Mouse (Mus musculus): Measurements from ENCODE around the gene Pdk4. TPM values are rescaled to one million over a fixed set of nuclear protein-coding genes. Genes with fewer than 3 reads are reported as not detected.
A peak's percentile ranks its signal among the peaks of the same experiment; 100 is the strongest.

Pdk4 gene
- polyA plus RNA-seq, 1 experiment from 2014 or later, result 1.6 TPM

DNA sequence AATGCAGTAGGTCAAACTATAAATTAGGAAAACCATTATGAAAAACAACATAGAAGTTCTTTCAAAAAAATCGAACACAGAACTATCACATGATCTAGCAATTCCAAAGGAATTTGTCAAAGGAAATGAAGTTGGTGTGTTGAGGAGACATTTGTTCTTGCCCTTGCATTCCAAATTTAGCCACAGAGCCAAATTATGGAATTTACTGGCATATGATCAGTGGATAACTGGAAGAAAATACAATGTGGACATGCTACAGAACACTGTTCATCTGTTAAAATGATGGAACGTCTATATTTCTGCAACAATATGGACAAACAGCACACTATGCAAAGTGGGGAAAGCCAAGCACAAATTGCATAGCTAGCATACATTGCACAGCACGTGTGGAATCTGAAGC, 40.3 kb downstream of the Pdk4 start:
- H3K27me3 ChIP-seq (ENCODE audit: control insufficient read depth, insufficient read depth, low read depth, low read length), result no peaks in the 10 kb centered on the region
- no peak for ATAC-seq
- H3K36me3 ChIP-seq (ENCODE audit: control insufficient read depth, insufficient read depth, low read length), result no peaks in the 10 kb centered on the region
- H3K9me3 ChIP-seq (replicated peaks; ENCODE audit: control insufficient read depth, low read length, poor library complexity, severe bottlenecking), result no peaks in the 10 kb centered on the region
- no peak overlapping the region for H3K4me3 ChIP-seq (ENCODE audit: low read depth, low read length)
- H3K9ac ChIP-seq (ENCODE audit: low read depth, low read length), result no peak overlapping the region
- no peak overlapping the region for H3K4me2 ChIP-seq (ENCODE audit: low read length)
- H3K27ac ChIP-seq (ENCODE audit: low read length), result no peak overlapping the region
- WGBS, result 82% methylated on average over 3 of the region's 3 CpGs
- H3K4me1 ChIP-seq (ENCODE audit: control insufficient read depth, insufficient read depth, low read length), result no peaks in the 10 kb centered on the region

GRCm38 (mm10) chr6:5449878-5450277, 46.2 kb downstream of the Pdk4 start:
- ATAC-seq, result no peak
- no peaks in the 10 kb centered on the region for H3K4me1 ChIP-seq (ENCODE audit: control insufficient read depth, insufficient read depth, low read length)
- no peak overlapping the region for H3K27ac ChIP-seq (ENCODE audit: low read length)
- WGBS, result 96% methylated on average over 5 of the region's 5 CpGs
- H3K9ac ChIP-seq (ENCODE audit: low read depth, low read length), result no peak overlapping the region
- H3K4me3 ChIP-seq (ENCODE audit: low read depth, low read length), result no peak overlapping the region
- no peak overlapping the region for H3K4me2 ChIP-seq (ENCODE audit: low read length)
- no peaks in the 10 kb centered on the region for H3K36me3 ChIP-seq (ENCODE audit: control insufficient read depth, insufficient read depth, low read length)
- no peaks in the 10 kb centered on the region for H3K9me3 ChIP-seq (replicated peaks; ENCODE audit: control insufficient read depth, low read length, poor library complexity, severe bottlenecking)
- no peaks in the 10 kb centered on the region for H3K27me3 ChIP-seq (ENCODE audit: control insufficient read depth, insufficient read depth, low read depth, low read length)

DNA sequence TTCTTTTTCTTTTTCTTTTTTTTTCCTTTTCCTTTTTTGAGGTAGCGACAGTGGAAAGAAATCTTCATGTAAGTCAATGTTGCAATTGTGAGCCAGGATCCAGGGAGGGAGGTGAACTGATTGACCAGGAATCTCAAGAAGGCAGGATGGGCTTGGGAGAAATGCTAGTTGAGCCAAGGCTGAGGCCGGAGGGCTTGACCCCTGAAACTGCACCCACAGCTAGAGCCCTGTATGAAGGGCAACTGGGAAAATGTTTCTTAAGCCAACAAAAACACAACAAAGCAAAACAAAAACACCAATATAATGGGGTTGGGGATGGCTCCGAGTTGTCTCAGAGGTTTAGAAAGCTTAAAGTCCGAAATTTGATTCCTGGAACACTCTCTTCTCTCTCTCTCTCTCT, 47.7 kb downstream of the Pdk4 start:
- Histone ChIP-seq H3K4me2 (ENCODE audit: low read length) (no peak overlapping the region), H3K9ac (ENCODE audit: low read depth, low read length) (no peak overlapping the region), H3K9me3 (replicated peaks; ENCODE audit: control insufficient read depth, low read length, poor library complexity, severe bottlenecking) (no peaks in the 10 kb centered on the region), H3K4me3 (ENCODE audit: low read depth, low read length) (no peak overlapping the region), H3K4me1 (ENCODE audit: control insufficient read depth, insufficient read depth, low read length) (no peaks in the 10 kb centered on the region), H3K27me3 (ENCODE audit: control insufficient read depth, insufficient read depth, low read depth, low read length) (no peaks in the 10 kb centered on the region), H3K36me3 (ENCODE audit: control insufficient read depth, insufficient read depth, low read length) (no peaks in the 10 kb centered on the region), H3K27ac (ENCODE audit: low read length) (no peak overlapping the region)
- no peak for ATAC-seq
- 42% methylated on average over 4 of the region's 4 CpGs for WGBS

DNA sequence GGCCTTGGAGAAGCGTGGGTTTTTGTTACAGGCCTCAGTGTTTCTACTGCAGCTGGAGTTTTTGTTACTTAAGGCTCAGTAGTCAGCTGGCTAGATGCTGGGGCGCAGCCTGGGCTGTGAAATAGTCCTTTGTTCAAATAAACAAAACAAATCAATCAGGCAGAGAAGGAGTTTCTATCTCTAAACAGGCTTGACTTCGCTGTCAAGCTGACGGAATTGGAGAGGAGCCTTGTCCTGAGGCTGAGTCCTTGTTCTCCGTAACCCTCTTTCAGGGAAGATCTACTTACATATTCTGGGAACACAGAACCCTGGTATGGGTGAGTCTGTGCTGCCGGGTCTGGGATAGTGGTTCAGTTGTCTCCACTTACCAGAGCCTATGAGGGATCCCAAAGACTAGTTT, 48.6 kb downstream of the Pdk4 start:
- Histone ChIP-seq H3K4me3 (ENCODE audit: low read depth, low read length) (no peak overlapping the region), H3K9me3 (replicated peaks; ENCODE audit: control insufficient read depth, low read length, poor library complexity, severe bottlenecking) (no peaks in the 10 kb centered on the region), H3K9ac (ENCODE audit: low read depth, low read length) (no peak overlapping the region), H3K27ac (ENCODE audit: low read length) (no peak overlapping the region), H3K4me2 (ENCODE audit: low read length) (no peak overlapping the region), H3K27me3 (ENCODE audit: control insufficient read depth, insufficient read depth, low read depth, low read length) (no peaks in the 10 kb centered on the region), H3K36me3 (ENCODE audit: control insufficient read depth, insufficient read depth, low read length) (no peaks in the 10 kb centered on the region), H3K4me1 (ENCODE audit: control insufficient read depth, insufficient read depth, low read length) (no peaks in the 10 kb centered on the region)
- ATAC-seq, result peak; percentile 58; the same call in 1 of the 2 replicates
- WGBS, result 16% methylated on average over 6 of the region's 6 CpGs

GRCm38 (mm10) chr6:5447013-5447412, 49.1 kb downstream of the Pdk4 start:
- no peak overlapping the region for H3K27ac ChIP-seq (ENCODE audit: low read length)
- no peaks in the 10 kb centered on the region for H3K4me1 ChIP-seq (ENCODE audit: control insufficient read depth, insufficient read depth, low read length)
- H3K9ac ChIP-seq (ENCODE audit: low read depth, low read length), result no peak overlapping the region
- no peaks in the 10 kb centered on the region for H3K36me3 ChIP-seq (ENCODE audit: control insufficient read depth, insufficient read depth, low read length)
- no peak overlapping the region for H3K4me2 ChIP-seq (ENCODE audit: low read length)
- no peaks in the 10 kb centered on the region for H3K9me3 ChIP-seq (replicated peaks; ENCODE audit: control insufficient read depth, low read length, poor library complexity, severe bottlenecking)
- no peaks in the 10 kb centered on the region for H3K27me3 ChIP-seq (ENCODE audit: control insufficient read depth, insufficient read depth, low read depth, low read length)
- H3K4me3 ChIP-seq (ENCODE audit: low read depth, low read length), result no peak overlapping the region
- ATAC-seq, result no peak
- 73% methylated on average over 4 of the region's 4 CpGs for WGBS

GRCm38 (mm10) chr6:5444331-5444898, 51.7 kb downstream of the Pdk4 start:
- 97% methylated on average over 5 of the region's 5 CpGs for whole genome bisulfite sequencing
- Histone ChIP-seq H3K4me1 (ENCODE audit: control insufficient read depth, insufficient read depth, low read length) (no peaks in the 10 kb centered on the region), H3K9me3 (replicated peaks; ENCODE audit: control insufficient read depth, low read length, poor library complexity, severe bottlenecking) (no peaks in the 10 kb centered on the region), H3K4me2 (ENCODE audit: low read length) (no peak overlapping the region), H3K36me3 (ENCODE audit: control insufficient read depth, insufficient read depth, low read length) (no peaks in the 10 kb centered on the region), H3K27me3 (ENCODE audit: control insufficient read depth, insufficient read depth, low read depth, low read length) (no peaks in the 10 kb centered on the region), H3K9ac (ENCODE audit: low read depth, low read length) (no peak overlapping the region), H3K27ac (ENCODE audit: low read length) (no peak overlapping the region), H3K4me3 (ENCODE audit: low read depth, low read length) (no peak overlapping the region)
- no peak for ATAC-seq

DNA sequence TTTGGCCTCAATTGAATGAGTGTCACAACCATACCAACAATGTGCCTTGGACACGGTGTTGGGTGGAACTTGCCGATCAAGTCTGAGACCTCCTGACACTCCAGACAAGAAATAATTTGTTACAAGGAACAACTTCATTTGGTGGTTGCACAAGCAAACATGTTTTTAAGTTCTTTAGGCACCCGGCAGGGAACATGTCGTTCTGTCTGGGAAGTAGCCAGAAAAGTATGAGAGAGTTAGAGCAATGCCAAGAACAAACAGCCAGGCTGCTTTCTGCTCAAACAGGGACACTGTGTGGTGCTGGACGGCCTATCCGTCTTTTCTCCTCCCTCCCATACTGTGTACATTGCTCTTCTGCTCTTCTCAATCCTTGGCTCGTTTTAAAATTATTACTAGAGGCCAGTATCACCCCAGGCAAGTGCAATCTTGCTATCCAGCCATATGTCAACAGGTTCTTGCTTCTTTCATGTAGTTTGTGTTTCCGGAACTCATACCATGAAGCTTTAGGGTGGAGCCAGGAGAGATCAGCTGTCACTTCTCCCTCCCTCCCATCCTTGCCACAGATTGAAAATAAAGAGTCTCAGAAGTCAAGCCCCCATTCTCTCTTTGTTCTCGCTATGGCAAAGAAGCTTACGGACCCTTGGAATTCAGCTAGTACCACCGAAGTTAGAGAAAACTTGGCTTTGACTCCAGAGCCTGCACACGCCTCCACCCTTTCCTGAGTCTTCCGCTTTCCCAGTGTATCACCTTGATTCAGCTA, 52.8 kb downstream of the Pdk4 start:
- Histone ChIP-seq H3K4me1 (ENCODE audit: control insufficient read depth, insufficient read depth, low read length) (no peaks in the 10 kb centered on the region), H3K36me3 (ENCODE audit: control insufficient read depth, insufficient read depth, low read length) (no peaks in the 10 kb centered on the region), H3K9me3 (replicated peaks; ENCODE audit: control insufficient read depth, low read length, poor library complexity, severe bottlenecking) (no peaks in the 10 kb centered on the region), H3K27me3 (ENCODE audit: control insufficient read depth, insufficient read depth, low read depth, low read length) (no peaks in the 10 kb centered on the region), H3K9ac (ENCODE audit: low read depth, low read length) (no peak overlapping the region), H3K4me3 (ENCODE audit: low read depth, low read length) (no peak overlapping the region), H3K27ac (ENCODE audit: low read length) (no peak overlapping the region), H3K4me2 (ENCODE audit: low read length) (no peak overlapping the region)
- WGBS, result 21% methylated on average over 13 of the region's 13 CpGs
- 0 out of 2 replicates have a peak, but pooled peaks have one; percentile 36 for ATAC-seq

GRCm38 (mm10) chr6:5442316-5443085, 53.6 kb downstream of the Pdk4 start:
- ATAC-seq, result no peak; the same call in 1 of the 2 replicates
- Histone ChIP-seq H3K4me3 (ENCODE audit: low read depth, low read length) (no peak overlapping the region), H3K36me3 (ENCODE audit: control insufficient read depth, insufficient read depth, low read length) (no peaks in the 10 kb centered on the region), H3K27me3 (ENCODE audit: control insufficient read depth, insufficient read depth, low read depth, low read length) (no peaks in the 10 kb centered on the region), H3K4me2 (ENCODE audit: low read length) (0 out of 2 replicates have a peak overlapping the region, but pooled peaks have one; percentile 2), H3K9ac (ENCODE audit: low read depth, low read length) (no peak overlapping the region), H3K27ac (ENCODE audit: low read length) (no peak overlapping the region), H3K9me3 (replicated peaks; ENCODE audit: control insufficient read depth, low read length, poor library complexity, severe bottlenecking) (no peaks in the 10 kb centered on the region), H3K4me1 (ENCODE audit: control insufficient read depth, insufficient read depth, low read length) (no peaks in the 10 kb centered on the region)
- WGBS, result 12% methylated on average over 14 of the region's 14 CpGs

GRCm38 (mm10) chr6:5441221-5441620, 54.9 kb downstream of the Pdk4 start:
- no peaks in the 10 kb centered on the region for H3K4me1 ChIP-seq (ENCODE audit: control insufficient read depth, insufficient read depth, low read length)
- no peaks in the 10 kb centered on the region for H3K36me3 ChIP-seq (ENCODE audit: control insufficient read depth, insufficient read depth, low read length)
- H3K27ac ChIP-seq (ENCODE audit: low read length), result no peak overlapping the region
- H3K4me2 ChIP-seq (ENCODE audit: low read length), result no peak overlapping the region
- no peak overlapping the region for H3K9ac ChIP-seq (ENCODE audit: low read depth, low read length)
- no peaks in the 10 kb centered on the region for H3K27me3 ChIP-seq (ENCODE audit: control insufficient read depth, insufficient read depth, low read depth, low read length)
- H3K9me3 ChIP-seq (replicated peaks; ENCODE audit: control insufficient read depth, low read length, poor library complexity, severe bottlenecking), result no peaks in the 10 kb centered on the region
- ATAC-seq, result no peak
- WGBS, result 94% methylated on average over 6 of the region's 6 CpGs
- no peak overlapping the region for H3K4me3 ChIP-seq (ENCODE audit: low read depth, low read length)

Measured in midbrain, embryonic 16.5 days (tissue).